Comparison of ENCODE assay signal across 8 mouse cellular contexts in genomic region chr11:110478978-110479384, GRCm38 (mm10).
DNase-seq lines count a peak whose midpoint lies in the region; ATAC-seq and TF ChIP-seq lines count a peak whose summit lies in the region.

No protein-coding gene starts in this region.

- WGBS in forebrain, embryonic 12.5 days: 0% methylated on average over 5 of the region's 6 CpGs
- WGBS in liver, embryonic 15.5 days (ENCODE audit: insufficient replicate concordance): 4% methylated on average over 5 of the region's 6 CpGs
- 3% methylated on average over 5 of the region's 6 CpGs for WGBS in olfactory bulb, adult 2 months

- H3K9ac ChIP-seq in forebrain, embryonic 12.5 days: no peak overlapping the region
- peak overlapping the region; percentile 42; the same call in 1 of the 2 replicates for H3K9ac ChIP-seq in liver, embryonic 15.5 days

- peaks cover 53% of the 10 kb centered on the region for H3K4me1 ChIP-seq in forebrain, embryonic 12.5 days
- peaks cover 58% of the 10 kb centered on the region for H3K4me1 ChIP-seq in liver, embryonic 15.5 days (replicated peaks)
- H3K4me1 ChIP-seq in olfactory bulb, adult 2 months (ENCODE audit: control insufficient read depth, insufficient read depth, low read length): peaks cover 18% of the 10 kb centered on the region

- no peak overlapping the region for H3K4me3 ChIP-seq in forebrain, embryonic 12.5 days (replicated peaks)
- peak overlapping the region; percentile 14 for H3K4me3 ChIP-seq in liver, embryonic 15.5 days (replicated peaks)
- H3K4me3 ChIP-seq in olfactory bulb, adult 2 months (ENCODE audit: insufficient read depth, low read depth, low read length): peak overlapping the region; percentile 23

- H3K36me3 ChIP-seq in forebrain, embryonic 12.5 days (replicated peaks): no peaks in the 10 kb centered on the region
- no peaks in the 10 kb centered on the region for H3K36me3 ChIP-seq in liver, embryonic 15.5 days (replicated peaks)

- peak; percentile 73 for DNase-seq in Muller cell, postnatal 12 days (ENCODE audit: inconsistent ontology term)
- DNase-seq in kidney, adult 18-20 months: peak; percentile 67
- no peak for DNase-seq in right cerebral cortex, postnatal 4 days
- DNase-seq in natural killer cell, adult 2 months (ENCODE audit: low spot score in 2 of 2): no peak

- no peaks in the 10 kb centered on the region for H3K9me3 ChIP-seq in forebrain, embryonic 12.5 days
- no peaks in the 10 kb centered on the region for H3K9me3 ChIP-seq in liver, embryonic 15.5 days (replicated peaks)

- peak; percentile 43; the same call in 1 of the 2 replicates for ATAC-seq in cerebellum, adult (ENCODE audit: insufficient number of reproducible peaks, low FRiP score, low TSS enrichment)
- ATAC-seq in forebrain, embryonic 12.5 days (ENCODE audit: low FRiP score): peak; percentile 91
- peak; percentile 35; the same call in 1 of the 2 replicates for ATAC-seq in liver, embryonic 15.5 days (ENCODE audit: insufficient read depth)

- peak overlapping the region; percentile 44 for H3K4me2 ChIP-seq in forebrain, embryonic 12.5 days
- peak overlapping the region; percentile 70 for H3K4me2 ChIP-seq in liver, embryonic 15.5 days

- peaks cover 56% of the 10 kb centered on the region for H3K27me3 ChIP-seq in forebrain, embryonic 12.5 days
- no peaks in the 10 kb centered on the region for H3K27me3 ChIP-seq in liver, embryonic 15.5 days

- peak overlapping the region; percentile 47; the same call in 1 of the 2 replicates for H3K27ac ChIP-seq in forebrain, embryonic 12.5 days
- peak overlapping the region; percentile 0; the same call in 1 of the 2 replicates for H3K27ac ChIP-seq in liver, embryonic 15.5 days (replicated peaks)
- peak overlapping the region; percentile 32; the same call in 1 of the 2 replicates for H3K27ac ChIP-seq in olfactory bulb, adult 2 months (ENCODE audit: insufficient read depth, low read depth, low read length)

- no peak for TF ChIP-seq POLR2A in olfactory bulb, adult 2 months (IDR thresholded peaks at IDR 0.05; ENCODE audit: insufficient read depth, low read depth, low read length)

- TF ChIP-seq CTCF in olfactory bulb, adult 2 months (IDR thresholded peaks at IDR 0.05; ENCODE audit: insufficient read depth, low read depth, low read length): no peak

Comparison
In these comparisons a context has a peak if more than half of its experiments do, and no peak if none do; other contexts are left out.
1. DNase-seq: peak in Muller cell, postnatal 12 days (single experiment) and kidney, adult 18-20 months (single experiment); none in right cerebral cortex, postnatal 4 days (single experiment) and natural killer cell, adult 2 months (0 of 2).
2. ATAC-seq: peak in every context shown above with its lines; median percentile 91 in forebrain, embryonic 12.5 days; 43 in cerebellum, adult; 35 in liver, embryonic 15.5 days.
3. Peak in every context shown above with its lines, with median percentiles within 50 percentile points of each other: H3K27ac ChIP-seq.